Comparison of ENCODE assay signal across 8 mouse cellular contexts in genomic region chr6:108827336-108827920, GRCm38 (mm10). TPM values are rescaled to one million over a fixed set of nuclear protein-coding genes. Genes with fewer than 3 reads are reported as not detected.
DNase-seq lines count a peak whose midpoint lies in the region; ATAC-seq and TF ChIP-seq lines count a peak whose summit lies in the region.

No protein-coding gene starts in this region.

- peaks cover 14% of the 10 kb centered on the region for H3K4me1 ChIP-seq in kidney, embryonic 16.5 days (ENCODE audit: insufficient read depth, low read length)
- peaks cover 11% of the 10 kb centered on the region for H3K4me1 ChIP-seq in hindbrain, postnatal 0 days (ENCODE audit: insufficient read depth, low read length)
- H3K4me1 ChIP-seq in midbrain, postnatal 0 days (ENCODE audit: insufficient read depth, low read length) = peaks cover 3% of the 10 kb centered on the region; the same call in 1 of the 2 replicates

- peak overlapping the region; percentile 67 for H3K4me3 ChIP-seq in kidney, embryonic 16.5 days (ENCODE audit: low read length)
- H3K4me3 ChIP-seq in hindbrain, postnatal 0 days (ENCODE audit: low read length) = peak overlapping the region; percentile 94; the same call in 1 of the 2 replicates
- no peak overlapping the region for H3K4me3 ChIP-seq in midbrain, postnatal 0 days (ENCODE audit: low read depth, low read length)

- TF ChIP-seq CTCF in hindbrain, postnatal 0 days (IDR thresholded peaks at IDR 0.05; ENCODE audit: low read depth) = no peak
- no peak for TF ChIP-seq CTCF in midbrain, postnatal 0 days (IDR thresholded peaks at IDR 0.05)

- no peaks in the 10 kb centered on the region for H3K9me3 ChIP-seq in kidney, embryonic 16.5 days (ENCODE audit: low read length)
- H3K9me3 ChIP-seq in hindbrain, postnatal 0 days (ENCODE audit: low read length) = no peaks in the 10 kb centered on the region
- no peaks in the 10 kb centered on the region for H3K9me3 ChIP-seq in midbrain, postnatal 0 days (ENCODE audit: low read length)

- no peak for DNase-seq in kidney, postnatal 4 days
- peak; percentile 5 for DNase-seq in c-Kit-negative CD71-positive TER-119-positive erythroid progenitor cells, embryonic 14.5 days (ENCODE audit: low read depth, low spot score)
- DNase-seq in hindbrain, postnatal 0 days (ENCODE audit: low spot score) = no peak
- no peak for DNase-seq in midbrain, postnatal 0 days (ENCODE audit: low spot score)
- DNase-seq in right cerebral cortex, postnatal 10 days (ENCODE audit: low spot score in 2 of 2) = no peak
- no peak for DNase-seq in thymus, postnatal 14 days
- no peak for DNase-seq in spleen, postnatal 36 days (ENCODE audit: low spot score in 2 of 2)

- ATAC-seq in kidney, embryonic 16.5 days (ENCODE audit: low FRiP score, low TSS enrichment) = no peak
- no peak for ATAC-seq in hindbrain, postnatal 0 days
- no peak for ATAC-seq in midbrain, postnatal 0 days (ENCODE audit: low FRiP score)

- peak overlapping the region; percentile 65 for H3K4me2 ChIP-seq in kidney, embryonic 16.5 days (replicated peaks; ENCODE audit: low read depth, low read length)
- H3K4me2 ChIP-seq in hindbrain, postnatal 0 days (ENCODE audit: low read depth, low read length) = peak overlapping the region; percentile 80
- H3K4me2 ChIP-seq in midbrain, postnatal 0 days (ENCODE audit: low read depth, low read length, poor library complexity, severe bottlenecking) = peak overlapping the region; percentile 59; the same call in 1 of the 2 replicates

- no peaks in the 10 kb centered on the region for H3K27me3 ChIP-seq in kidney, embryonic 16.5 days (ENCODE audit: insufficient read depth, low read length)
- H3K27me3 ChIP-seq in hindbrain, postnatal 0 days (ENCODE audit: insufficient read depth, low read length) = no peaks in the 10 kb centered on the region
- H3K27me3 ChIP-seq in midbrain, postnatal 0 days (ENCODE audit: insufficient read depth, low read length) = no peaks in the 10 kb centered on the region

- H3K36me3 ChIP-seq in kidney, embryonic 16.5 days (ENCODE audit: insufficient read depth, low read length) = peaks cover 10% of the 10 kb centered on the region
- peaks cover 5% of the 10 kb centered on the region; the same call in 1 of the 2 replicates for H3K36me3 ChIP-seq in hindbrain, postnatal 0 days (ENCODE audit: insufficient read depth, low read length)
- H3K36me3 ChIP-seq in midbrain, postnatal 0 days (ENCODE audit: insufficient read depth, low read length) = peaks cover 13% of the 10 kb centered on the region; the same call in 1 of the 2 replicates

- 26% methylated on average over 5 of the region's 5 CpGs for WGBS in kidney, embryonic 16.5 days
- WGBS in hindbrain, postnatal 0 days = 29% methylated on average over 5 of the region's 5 CpGs
- 19% methylated on average over 5 of the region's 5 CpGs for WGBS in midbrain, postnatal 0 days

- H3K9ac ChIP-seq in kidney, embryonic 16.5 days (replicated peaks; ENCODE audit: low read length) = peak overlapping the region; percentile 61
- no peak overlapping the region for H3K9ac ChIP-seq in hindbrain, postnatal 0 days (replicated peaks; ENCODE audit: low read length)
- no peak overlapping the region for H3K9ac ChIP-seq in midbrain, postnatal 0 days (replicated peaks; ENCODE audit: low read length, poor library complexity, severe bottlenecking)

- H3K27ac ChIP-seq in kidney, embryonic 16.5 days (ENCODE audit: low read length) = no peak overlapping the region
- H3K27ac ChIP-seq in hindbrain, postnatal 0 days = no peak overlapping the region
- H3K27ac ChIP-seq in midbrain, postnatal 0 days (ENCODE audit: low read depth, low read length) = no peak overlapping the region

RNA-seq across cellular contexts. Expression of gene Edem1, which starts 1.0 kb away (rescaled TPM):
- 18.8 and 23.7 TPM in 2 replicates for polyA plus RNA-seq in kidney, embryonic 16.5 days (2015; fragmentation: Nextera tagmentation; extraction: Ambion mirVana)
- 12.6 and 13.4 TPM in 2 replicates for total RNA-seq in hindbrain, postnatal 0 days (2014; rRNA removed)
- 4.9 and 5.0 TPM in 2 replicates for polyA plus RNA-seq in hindbrain, postnatal 0 days (2015; fragmentation: Nextera tagmentation; extraction: Ambion mirVana)
- total RNA-seq in midbrain, postnatal 0 days (2014; rRNA removed) = 11.3 and 13.4 TPM in 2 replicates
- polyA plus RNA-seq in midbrain, postnatal 0 days (2015; fragmentation: Nextera tagmentation; extraction: Ambion mirVana) = 3.1 and 3.7 TPM in 2 replicates

RNA-seq across cellular contexts. Expression of gene Arl8b, which starts 44.5 kb away (rescaled TPM):
- 79.1 and 81.9 TPM in 2 replicates for polyA plus RNA-seq in kidney, embryonic 16.5 days (2015; fragmentation: Nextera tagmentation; extraction: Ambion mirVana)
- total RNA-seq in hindbrain, postnatal 0 days (2014; rRNA removed) = 59.6 and 71.8 TPM in 2 replicates
- polyA plus RNA-seq in hindbrain, postnatal 0 days (2015; fragmentation: Nextera tagmentation; extraction: Ambion mirVana) = 102 and 104 TPM in 2 replicates
- total RNA-seq in midbrain, postnatal 0 days (2014; rRNA removed) = 73.1 and 73.9 TPM in 2 replicates
- polyA plus RNA-seq in midbrain, postnatal 0 days (2015; fragmentation: Nextera tagmentation; extraction: Ambion mirVana) = 89.6 and 105 TPM in 2 replicates
